In genomic region chr7:139074189-139074588, GRCm38 (mm10) we compare ENCODE assay signal across 15 mouse cellular contexts. TPM values are rescaled to one million over a fixed set of nuclear protein-coding genes. Genes with fewer than 3 reads are reported as not detected.
DNase-seq lines count a peak whose midpoint lies in the region; ATAC-seq lines count a peak whose summit lies in the region.
"Had no signal": no experiment of that assay in that cellular context is flagged by ENCODE, and none has a peak within 500 bp of the region (broad histone marks: within the 10 kb centered on the region; RNA-seq: fewer than 3 reads in every experiment).

No protein-coding gene starts in this region.

- no peak overlapping the region for H3K27ac ChIP-seq in hindbrain, embryonic 16.5 days (ENCODE audit: low read depth, low read length)
- H3K27ac ChIP-seq: kidney, postnatal 0 days; limb, embryonic 15.5 days had no signal

- no peaks in the 10 kb centered on the region for H3K27me3 ChIP-seq in hindbrain, embryonic 16.5 days (replicated peaks; ENCODE audit: control insufficient read depth, insufficient read depth, low read length)
- H3K27me3 ChIP-seq: limb, embryonic 15.5 days had no signal

- H3K4me2 ChIP-seq in hindbrain, embryonic 16.5 days (ENCODE audit: low read length): no peak overlapping the region
- H3K4me2 ChIP-seq: heart, embryonic 11.5 days; limb, embryonic 15.5 days had no signal

- DNase-seq in embryo, embryonic 10 days (ENCODE audit: low spot score): peak; percentile 31
- DNase-seq in embryo, embryonic 9.5 days (ENCODE audit: extremely low spot score): no peak
- peak; percentile 49 for DNase-seq in embryo, embryonic 10.5 days (ENCODE audit: low spot score)
- DNase-seq in neural tube, embryonic 10.5 days (ENCODE audit: extremely low spot score, low spot score): peak; percentile 31
- DNase-seq in cerebellum, adult 9-10 months: no peak
- no peak for DNase-seq in urinary bladder, adult 18-20 months (ENCODE audit: low spot score in 2 of 2)
- no peak for DNase-seq in urinary bladder, postnatal 25 days (ENCODE audit: low spot score)
- DNase-seq: liver, postnatal 0 days; right cerebral cortex, postnatal 4 days had no signal

- no peaks in the 10 kb centered on the region for H3K9me3 ChIP-seq in hindbrain, embryonic 16.5 days (ENCODE audit: control insufficient read depth, low read length)
- H3K9me3 ChIP-seq: limb, embryonic 15.5 days had no signal

- peaks cover 29% of the 10 kb centered on the region for H3K4me1 ChIP-seq in hindbrain, embryonic 16.5 days (ENCODE audit: control insufficient read depth, insufficient read depth, low read depth, low read length)

- no peak overlapping the region for H3K9ac ChIP-seq in hindbrain, embryonic 16.5 days (ENCODE audit: low read depth, low read length)
- H3K9ac ChIP-seq: limb, embryonic 15.5 days; liver, postnatal 0 days had no signal

- no peaks in the 10 kb centered on the region for H3K36me3 ChIP-seq in hindbrain, embryonic 16.5 days (ENCODE audit: control insufficient read depth, insufficient read depth, low read length)
- H3K36me3 ChIP-seq: limb, embryonic 15.5 days had no signal

- ATAC-seq in hindbrain, embryonic 16.5 days: 0 out of 2 replicates have a peak, but pooled peaks have one; percentile 32
- ATAC-seq: activated CD4-positive, CD25-positive, alpha-beta regulatory T cell, adult 4 months; intestine, postnatal 0 days; liver, postnatal 0 days had no signal

- H3K4me3 ChIP-seq in hindbrain, embryonic 16.5 days (ENCODE audit: low read length): no peak overlapping the region
- H3K4me3 ChIP-seq: limb, embryonic 15.5 days had no signal

- WGBS in hindbrain, embryonic 16.5 days: 17% methylated on average over 6 of the region's 6 CpGs

RNA-seq across cellular contexts. Expression of gene Dpysl4, which starts 11.6 kb away (rescaled TPM):
- 177 and 182 TPM in 2 replicates for polyA plus RNA-seq in hindbrain, embryonic 16.5 days (2015; fragmentation: Nextera tagmentation; extraction: Ambion mirVana)
- polyA plus RNA-seq: activated CD4-positive, CD25-positive, alpha-beta regulatory T cell, adult 4 months had no signal

Comparison
In these comparisons a context has a peak if more than half of its experiments do, and no peak if none do; other contexts are left out.
1. DNase-seq: peak in embryo, embryonic 10 days (single experiment), embryo, embryonic 10.5 days (single experiment) and neural tube, embryonic 10.5 days (single experiment); none in embryo, embryonic 9.5 days (single experiment), cerebellum, adult 9-10 months (single experiment), urinary bladder, adult 18-20 months (0 of 2) and urinary bladder, postnatal 25 days (single experiment).